Mouse (Mus musculus): ENCODE data around the gene Hs6st3.

Hs6st3 gene

DNA sequence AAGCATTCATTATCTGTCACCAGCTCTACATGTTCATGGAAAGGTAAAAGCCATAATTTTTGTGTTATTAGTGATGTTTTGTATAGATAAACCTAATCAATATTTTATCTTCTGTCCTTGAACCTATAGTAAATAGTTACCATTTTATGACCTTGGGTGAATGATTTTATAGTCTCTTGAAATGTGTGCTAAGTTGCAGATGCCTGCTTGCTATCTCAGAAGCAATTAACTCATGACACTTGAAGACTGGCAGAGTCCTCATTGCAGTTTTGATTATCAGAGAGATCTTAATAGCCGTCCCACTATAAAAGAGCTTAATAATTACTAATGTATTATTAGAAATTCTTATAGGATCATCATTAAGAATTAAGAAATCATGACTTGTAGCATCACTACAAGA is 491.0 kb downstream of the Hs6st3 start:
- DNase-seq (ENCODE audit: inconsistent age in 2 of 2, low spot score in 1 of 2) = no peak

DNA sequence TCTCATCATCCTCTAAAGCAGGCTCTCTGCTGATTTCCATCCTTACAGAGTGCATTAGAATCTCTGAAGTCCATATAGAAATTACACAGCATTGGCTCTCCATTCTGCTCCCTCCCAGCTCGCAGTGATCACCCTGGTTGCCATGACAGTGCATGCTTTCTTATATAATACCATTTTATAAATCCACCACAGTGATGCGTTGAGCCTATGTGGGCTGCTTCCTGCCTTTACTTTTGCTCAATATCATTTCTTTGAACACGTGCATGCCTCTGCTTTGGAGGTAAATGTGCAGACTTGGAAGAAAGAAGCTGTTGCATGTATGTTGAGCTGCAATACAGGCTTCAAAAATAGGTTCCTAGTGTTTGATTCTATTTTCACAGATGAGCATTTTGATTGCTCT is 494.9 kb downstream of the Hs6st3 start:
- DNase-seq (ENCODE audit: inconsistent age in 2 of 2, low spot score in 1 of 2) = no peak

- DNase-seq (ENCODE audit: inconsistent age in 2 of 2, low spot score in 1 of 2) = no peak
Observed at GRCm38 (mm10) chr14:119633626-119634025, 495.5 kb downstream of the Hs6st3 start.

- no peak for DNase-seq (ENCODE audit: inconsistent age in 2 of 2, low spot score in 1 of 2)
Observed at GRCm38 (mm10) chr14:119642874-119643273, 504.7 kb downstream of the Hs6st3 start.

GRCm38 (mm10) chr14:119643840-119644239 is 505.7 kb downstream of the Hs6st3 start:
- no peak for DNase-seq (ENCODE audit: inconsistent age in 2 of 2, low spot score in 1 of 2)

DNA sequence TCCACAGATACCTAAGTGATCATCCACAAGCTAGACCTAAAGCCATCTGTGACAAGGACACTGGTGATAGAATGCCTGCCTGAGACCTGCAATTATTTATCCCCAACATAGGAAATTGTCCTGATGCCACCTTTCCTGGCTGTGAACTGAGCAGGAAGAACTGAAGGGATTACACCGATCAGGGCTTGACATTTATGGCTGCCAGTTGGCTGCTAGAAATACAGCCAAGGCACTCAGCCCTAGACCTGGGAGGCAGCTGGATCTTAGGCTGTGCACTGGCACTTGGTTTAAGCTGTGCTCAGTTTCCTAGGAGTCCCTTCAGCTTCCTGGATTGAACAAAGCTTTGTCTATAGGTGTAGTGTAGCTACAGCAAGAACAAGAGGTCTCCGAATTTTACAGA is 518.8 kb downstream of the Hs6st3 start:
- no peak for DNase-seq (ENCODE audit: inconsistent age in 2 of 2, low spot score in 1 of 2)

DNA sequence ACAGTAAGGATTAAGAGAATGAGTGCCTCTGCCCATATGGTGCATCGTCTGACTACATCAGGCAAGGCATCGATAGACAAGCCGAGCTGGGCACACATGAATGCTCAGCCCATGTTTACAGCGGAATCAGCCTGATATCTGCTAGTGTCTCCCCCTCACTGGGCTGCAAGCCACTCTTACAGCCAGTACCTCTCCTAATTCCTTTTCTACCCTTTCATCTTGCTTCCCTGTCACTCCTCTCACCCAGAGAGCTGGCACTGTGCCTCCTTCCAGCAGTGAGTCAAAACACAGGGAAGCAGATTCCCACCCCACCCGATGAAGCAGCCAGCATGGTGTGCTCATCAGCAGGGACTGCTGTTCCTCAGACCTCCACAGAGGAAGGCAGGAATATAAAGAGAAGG is 527.6 kb downstream of the Hs6st3 start:
- DNase-seq (ENCODE audit: inconsistent age in 2 of 2, low spot score in 1 of 2) = no peak

DNA sequence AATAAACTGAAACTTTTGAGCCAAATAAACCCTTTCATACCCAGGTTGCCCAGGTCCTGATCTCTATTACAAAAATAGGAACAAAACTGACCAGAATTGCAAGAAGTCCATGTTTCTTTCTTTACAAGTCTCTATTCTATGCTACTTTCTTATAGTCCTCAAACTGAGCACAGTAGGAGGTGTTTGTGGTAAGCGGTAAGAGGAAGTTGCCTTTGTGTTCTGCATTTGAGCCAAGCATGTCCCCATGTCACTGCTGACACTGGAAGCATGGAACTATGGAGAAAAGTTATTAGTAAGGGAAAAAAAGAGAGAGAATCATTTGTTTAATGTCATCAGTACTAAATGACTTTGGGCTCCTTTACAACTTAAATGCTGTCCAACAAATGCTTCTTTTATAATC is 529.3 kb downstream of the Hs6st3 start:
- no peak for DNase-seq (ENCODE audit: inconsistent age in 2 of 2, low spot score in 1 of 2)

- no peak for DNase-seq (ENCODE audit: inconsistent age in 2 of 2, low spot score in 1 of 2)
Observed at GRCm38 (mm10) chr14:119670836-119671587, 532.9 kb downstream of the Hs6st3 start.

- DNase-seq (ENCODE audit: inconsistent age in 2 of 2, low spot score in 1 of 2) = no peak
Observed at GRCm38 (mm10) chr14:119678574-119678973, 540.4 kb downstream of the Hs6st3 start.

DNA sequence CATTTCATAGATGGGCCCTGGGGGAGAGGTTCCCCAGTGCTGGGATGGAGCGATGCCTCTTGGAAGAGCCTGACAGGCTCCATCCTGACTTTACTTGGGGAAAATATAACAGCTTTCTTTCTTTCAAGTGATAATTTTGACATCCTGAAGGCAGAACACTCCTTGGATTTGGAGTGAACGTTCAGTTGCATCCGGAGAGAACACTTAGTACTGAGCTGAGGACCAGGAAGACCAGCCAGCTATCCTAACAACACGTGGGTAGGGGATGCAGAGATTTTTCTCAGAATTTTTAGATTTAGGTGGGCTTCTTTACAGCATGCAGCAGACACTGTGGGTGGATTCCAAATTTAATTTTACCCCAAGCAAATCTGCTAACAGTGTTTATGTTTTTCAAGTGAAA is 541.9 kb downstream of the Hs6st3 start:
- DNase-seq (ENCODE audit: inconsistent age in 2 of 2, low spot score in 1 of 2) = no peak

- no peak for DNase-seq (ENCODE audit: inconsistent age in 2 of 2, low spot score in 1 of 2)
Observed at GRCm38 (mm10) chr14:119687885-119688284, 549.7 kb downstream of the Hs6st3 start.

DNA sequence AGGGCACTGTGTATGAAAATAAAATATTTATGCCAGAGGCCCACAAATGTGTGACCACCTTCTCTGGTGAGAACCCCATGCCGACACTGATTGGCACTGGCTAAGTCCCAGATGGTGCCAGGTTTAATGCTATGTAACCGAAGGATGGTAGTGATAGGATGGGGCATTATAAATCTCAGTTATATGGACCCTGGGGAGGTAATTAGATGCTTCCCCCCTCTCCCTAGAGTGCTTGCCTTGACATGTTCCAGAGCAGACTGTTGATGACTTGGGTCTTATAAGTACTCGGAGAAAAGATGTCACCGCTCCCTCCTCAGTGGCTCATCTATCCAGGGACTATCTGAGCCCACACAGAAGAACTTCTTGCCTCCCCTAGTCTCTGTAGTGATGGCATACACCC is 561.8 kb downstream of the Hs6st3 start:
- no peak for DNase-seq (ENCODE audit: inconsistent age in 2 of 2, low spot score in 1 of 2)

- no peak for DNase-seq (ENCODE audit: inconsistent age in 2 of 2, low spot score in 1 of 2)
Observed at GRCm38 (mm10) chr14:119714712-119715111, 576.6 kb downstream of the Hs6st3 start.

DNA sequence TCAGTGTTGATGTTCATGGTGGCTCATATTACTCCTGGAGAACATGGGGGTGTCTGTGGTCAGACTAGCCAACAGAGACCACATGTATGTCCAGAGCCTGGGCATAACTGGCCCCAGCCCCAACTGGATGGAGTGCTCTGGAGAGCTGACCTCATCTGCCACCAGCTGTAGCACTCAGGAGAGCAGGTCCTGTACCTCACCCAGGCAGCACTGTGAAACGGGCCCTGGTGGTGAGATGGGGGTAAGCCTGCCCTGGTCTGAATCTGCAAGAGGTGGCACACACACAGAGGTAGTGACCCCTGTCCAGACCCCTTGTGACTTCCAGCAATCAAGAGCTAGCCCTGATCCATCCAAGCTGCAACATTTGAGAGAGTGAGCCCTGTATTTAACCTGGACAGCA is 579.2 kb downstream of the Hs6st3 start:
- DNase-seq (ENCODE audit: inconsistent age in 2 of 2, low spot score in 1 of 2) = no peak

DNA sequence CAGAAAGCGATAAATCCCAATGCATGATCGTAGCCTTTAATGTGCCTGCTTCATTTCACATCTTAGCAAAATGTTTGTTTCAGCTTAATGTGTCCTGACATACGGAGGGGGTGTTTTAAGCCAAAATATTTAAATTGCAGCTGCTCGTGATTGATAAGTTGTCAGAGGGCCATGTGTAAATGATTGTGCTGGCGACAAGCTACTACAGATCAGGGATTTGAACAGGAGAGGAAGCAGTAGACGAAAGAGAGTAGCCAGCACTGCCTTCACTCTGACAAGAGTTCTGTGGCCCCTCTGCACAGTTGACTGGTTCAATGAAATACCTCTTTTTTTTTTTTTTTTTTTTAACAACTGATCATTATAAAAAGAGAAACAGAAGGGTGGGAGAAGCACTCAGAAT is 587.0 kb downstream of the Hs6st3 start:
- no peak for DNase-seq (ENCODE audit: inconsistent age in 2 of 2, low spot score in 1 of 2)

- no peak for DNase-seq (ENCODE audit: inconsistent age in 2 of 2, low spot score in 1 of 2)
Observed at GRCm38 (mm10) chr14:119731436-119732080, 593.4 kb downstream of the Hs6st3 start.

- no peak for DNase-seq (ENCODE audit: inconsistent age in 2 of 2, low spot score in 1 of 2)
Observed at GRCm38 (mm10) chr14:119732219-119732618, 594.1 kb downstream of the Hs6st3 start.

DNA sequence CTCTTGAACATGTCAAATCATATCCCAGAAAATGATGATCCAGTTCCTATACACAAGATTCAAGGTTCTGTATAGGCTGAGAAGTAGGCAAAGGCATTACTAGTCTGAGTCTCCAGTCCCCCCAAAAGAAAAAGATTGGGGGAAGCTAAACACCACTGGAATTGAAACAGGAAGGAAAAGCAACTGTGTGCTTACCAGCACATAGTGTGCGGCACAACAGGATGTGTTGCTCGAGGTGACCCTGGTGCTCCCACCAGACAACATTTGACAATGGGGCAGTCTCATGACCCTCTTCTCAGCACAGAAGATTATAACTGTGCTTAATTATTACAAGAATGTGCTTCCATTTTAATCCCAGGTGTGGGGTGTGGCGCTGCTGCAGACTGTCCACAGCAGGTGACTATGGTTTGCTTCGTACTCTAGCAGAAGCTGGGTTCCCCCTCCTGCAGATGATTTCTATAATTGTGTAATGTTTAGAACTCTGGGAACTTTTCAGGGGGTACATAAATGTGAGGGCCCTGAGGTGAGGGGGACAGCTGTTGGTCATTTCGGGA is 599.3 kb downstream of the Hs6st3 start:
- DNase-seq (ENCODE audit: inconsistent age in 2 of 2, low spot score in 1 of 2) = no peak

DNA sequence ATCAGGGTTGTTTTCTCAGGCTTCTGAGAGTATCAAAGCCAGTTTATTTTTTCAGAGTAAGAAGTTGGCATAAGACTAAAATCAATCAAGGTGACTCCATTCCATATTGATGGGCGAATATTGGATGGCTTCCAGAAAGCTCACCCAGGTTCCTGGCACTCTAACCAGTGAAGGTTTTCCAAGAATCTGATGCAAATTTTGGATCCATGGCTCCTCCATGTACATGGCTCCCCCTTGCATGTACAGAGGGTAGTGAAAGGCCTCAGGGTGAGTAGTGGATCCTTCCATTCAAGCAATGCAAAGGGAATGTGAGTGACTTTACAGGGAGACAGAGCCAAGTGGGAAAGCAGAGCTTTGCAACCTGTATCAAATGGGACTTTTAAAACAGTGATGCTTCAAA is 603.6 kb downstream of the Hs6st3 start:
- DNase-seq (ENCODE audit: inconsistent age in 2 of 2, low spot score in 1 of 2) = no peak

GRCm38 (mm10) chr14:119761376-119761775 is 623.2 kb downstream of the Hs6st3 start:
- no peak for DNase-seq (ENCODE audit: inconsistent age in 2 of 2, low spot score in 1 of 2)

DNA sequence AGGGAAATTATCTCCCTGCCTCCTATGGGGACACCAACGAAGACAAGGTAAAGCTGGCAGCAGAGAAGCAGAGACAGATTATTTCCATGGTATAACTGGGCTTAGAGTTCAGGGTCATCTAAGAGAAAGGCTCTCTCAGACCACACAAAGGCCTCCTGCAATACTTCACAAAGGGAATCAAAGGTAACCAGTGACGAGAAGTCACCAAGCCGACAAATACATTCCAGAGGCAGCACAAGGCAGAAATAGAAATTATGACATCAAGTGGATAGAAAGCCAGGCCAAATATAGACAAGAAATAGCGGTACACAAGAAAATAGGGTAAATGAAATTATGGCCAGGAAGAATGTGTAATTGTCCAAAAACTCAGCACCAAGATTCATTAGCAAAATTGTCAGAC is 633.9 kb downstream of the Hs6st3 start:
- DNase-seq (ENCODE audit: inconsistent age in 2 of 2, low spot score in 1 of 2) = no peak

GRCm38 (mm10) chr14:119776261-119776660 is 638.1 kb downstream of the Hs6st3 start:
- DNase-seq (ENCODE audit: inconsistent age in 2 of 2, low spot score in 1 of 2) = no peak
